Mouse (Mus musculus): ENCODE results near the gene Frmd5.
A peak's percentile ranks its signal among the peaks of the same experiment; 100 is the strongest.

Gene Frmd5

DNA sequence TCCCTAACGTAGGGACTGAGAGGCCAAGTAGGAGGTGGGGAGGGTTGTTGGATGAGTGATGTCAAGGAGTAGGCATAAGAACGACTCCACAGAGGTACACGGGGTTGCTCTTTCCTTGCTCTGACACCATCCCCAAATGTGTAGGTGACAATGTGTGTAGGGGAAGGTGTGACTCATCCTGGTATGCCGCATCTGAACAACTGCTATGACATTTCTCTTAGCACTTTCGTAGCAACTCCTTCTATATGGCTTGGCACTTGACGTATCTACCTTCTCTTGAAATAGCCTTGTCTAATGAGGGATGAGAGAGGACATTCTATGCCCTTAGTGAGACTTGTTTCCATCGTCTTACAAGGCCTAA is 191.7 kb downstream of the Frmd5 start:
- no peak for DNase-seq

DNA sequence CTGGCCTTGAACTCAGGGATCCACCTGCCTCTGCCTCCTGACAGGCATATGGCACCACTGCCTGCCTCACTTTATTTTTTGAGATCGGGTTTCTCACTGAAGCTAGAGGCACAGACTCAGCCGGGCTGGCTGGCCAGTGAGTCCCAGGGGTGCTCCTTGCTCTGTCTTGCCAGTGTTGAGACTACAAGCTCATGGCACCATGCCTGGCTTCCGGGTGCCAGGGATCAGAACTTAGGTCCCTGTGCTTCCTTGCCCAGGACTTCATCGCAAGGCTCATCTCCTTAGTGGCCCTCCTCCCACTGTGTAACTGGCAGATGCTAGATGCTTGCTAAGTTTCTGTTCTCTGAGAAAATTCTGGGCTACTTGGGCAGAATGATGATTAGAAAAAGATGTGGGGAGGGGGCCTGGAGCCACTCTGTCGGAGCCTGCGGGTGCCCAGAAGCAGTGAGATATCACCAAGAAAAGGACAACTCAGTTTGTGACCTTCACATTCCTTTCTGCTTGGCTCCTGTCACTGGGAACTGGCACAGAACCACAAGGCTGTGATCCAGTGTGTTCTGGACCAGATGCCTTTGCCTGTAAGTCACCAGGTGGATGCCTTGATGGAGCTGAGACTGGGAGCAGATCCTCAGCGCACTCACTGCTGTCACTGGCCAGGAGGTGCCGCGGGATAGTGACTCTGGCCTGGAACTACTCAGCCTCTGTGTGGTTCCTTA is 192.2 kb downstream of the Frmd5 start:
- no peak for DNase-seq

DNA sequence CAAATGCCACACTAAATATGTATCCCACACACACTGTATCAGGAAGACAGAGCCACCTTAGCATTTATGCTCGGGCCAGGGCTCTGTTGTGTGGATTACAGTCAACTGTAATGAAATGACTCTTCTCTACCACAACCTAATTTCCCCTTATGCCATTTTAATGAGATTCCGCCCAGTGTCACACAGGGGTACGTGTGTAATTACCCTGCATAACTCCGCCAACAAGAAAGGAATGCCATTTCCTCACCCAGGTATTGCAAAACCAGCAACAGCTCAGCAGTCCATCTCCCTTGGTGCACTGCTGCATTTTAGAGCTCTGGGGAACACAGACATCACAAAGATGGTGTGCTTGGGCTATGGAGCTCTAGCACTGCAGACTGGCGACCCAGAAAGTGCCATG is 194.8 kb downstream of the Frmd5 start:
- DNase-seq = no peak

DNA sequence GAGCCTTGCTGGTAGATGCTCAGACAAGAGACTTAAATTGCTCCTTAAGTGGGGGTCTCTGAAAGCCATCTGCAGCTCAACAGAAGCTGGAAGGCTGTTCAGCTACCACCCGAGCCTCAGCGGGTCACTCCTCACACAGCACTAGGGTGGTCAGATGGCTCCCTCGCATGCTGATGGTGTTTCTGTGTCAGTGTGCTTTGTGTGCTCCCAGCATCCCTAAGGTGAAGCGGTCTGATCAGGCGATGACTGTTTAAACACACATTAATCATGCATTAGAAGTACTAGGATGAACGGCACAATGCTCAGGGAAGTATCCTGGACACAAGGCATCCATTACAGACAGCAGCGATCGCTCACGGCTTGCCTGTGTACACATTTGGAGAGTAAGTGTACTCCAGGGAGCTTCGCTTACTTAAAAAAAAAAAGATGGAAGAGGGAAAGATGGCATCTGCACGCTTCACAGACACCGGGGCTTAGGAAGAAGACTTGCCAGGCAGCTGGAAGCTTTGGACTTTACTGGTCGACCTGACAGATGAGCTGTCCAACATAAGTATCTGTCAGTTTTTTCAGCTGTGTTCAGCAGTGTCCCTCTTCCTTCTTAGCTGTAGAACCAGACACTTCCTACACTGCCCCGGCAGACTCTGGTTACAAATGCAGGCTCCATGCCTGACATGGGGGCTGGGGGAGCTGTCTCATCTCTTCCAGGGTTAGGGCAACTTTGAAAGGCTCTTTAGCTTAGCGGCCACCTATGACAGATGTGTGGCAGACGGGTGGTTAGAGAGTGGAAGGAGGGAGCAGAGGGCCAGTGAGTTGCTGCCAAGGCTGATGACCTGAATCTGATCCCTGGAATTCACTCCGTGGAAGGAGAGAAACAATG is 196.6 kb downstream of the Frmd5 start:
- no peak for DNase-seq

DNA sequence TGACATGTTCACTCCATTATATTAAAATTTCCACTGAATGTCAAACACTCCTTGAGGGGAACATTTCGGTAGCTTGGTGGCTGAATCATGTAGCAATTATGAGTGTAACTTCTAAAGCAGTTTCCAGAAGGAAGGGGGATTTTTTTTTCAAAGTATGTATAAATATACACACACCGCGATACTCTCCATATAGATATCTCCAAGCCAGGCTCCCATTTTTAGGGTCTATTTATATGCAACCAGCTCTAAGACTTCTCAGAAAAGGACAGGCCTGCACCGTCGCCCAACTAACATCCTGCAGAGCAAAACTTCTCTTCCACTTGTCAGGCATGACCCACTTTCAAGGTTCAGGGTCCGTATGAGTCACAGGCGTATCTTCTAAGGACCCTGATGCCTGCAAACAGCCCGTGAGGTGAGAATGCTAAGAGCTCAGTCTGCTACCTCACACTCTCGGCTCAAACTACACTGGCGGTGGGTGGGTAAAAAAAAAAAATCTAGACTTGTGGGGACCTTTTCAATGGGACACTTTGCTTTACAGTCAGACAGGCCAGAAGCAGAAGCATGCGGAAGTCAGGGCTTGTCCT is 197.7 kb downstream of the Frmd5 start:
- no peak for DNase-seq

DNA sequence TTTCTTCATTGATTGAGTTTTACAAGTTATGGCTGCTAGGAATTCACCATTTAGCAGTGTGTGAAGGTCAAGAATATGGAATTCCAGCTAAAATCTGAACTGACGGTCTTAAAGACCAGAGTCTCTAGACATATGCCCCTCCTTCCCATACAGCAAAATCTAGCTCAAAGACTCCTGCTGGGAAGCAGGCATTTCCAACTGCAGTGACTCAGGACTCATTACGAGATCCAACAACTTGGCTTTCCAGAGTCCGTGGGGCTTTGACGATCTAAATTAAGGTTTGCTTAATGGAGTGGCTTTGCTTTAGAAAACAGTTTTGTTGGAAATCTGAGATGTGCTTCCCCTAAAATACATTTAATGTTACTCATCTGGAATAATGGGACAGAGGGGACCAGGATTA is 204.5 kb downstream of the Frmd5 start:
- DNase-seq = no peak

DNA sequence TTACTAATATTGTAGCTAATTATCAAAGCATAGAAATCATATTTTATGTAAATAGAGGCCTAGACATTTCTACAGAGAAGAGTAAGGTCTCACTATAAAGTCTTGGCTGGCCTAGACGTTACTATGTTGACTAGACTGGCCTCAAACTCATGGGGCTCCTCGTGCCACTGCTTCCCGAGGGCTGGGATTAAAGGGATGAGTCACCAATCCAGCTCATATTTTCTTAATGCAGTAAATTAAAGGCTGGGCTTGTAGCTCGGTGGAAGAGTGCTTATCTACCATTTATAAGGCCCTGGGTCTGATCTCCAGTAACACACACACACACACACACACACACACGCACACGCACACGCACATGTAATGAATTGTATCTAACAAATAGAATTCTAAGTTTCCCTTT is 205.3 kb downstream of the Frmd5 start:
- DNase-seq = no peak

DNA sequence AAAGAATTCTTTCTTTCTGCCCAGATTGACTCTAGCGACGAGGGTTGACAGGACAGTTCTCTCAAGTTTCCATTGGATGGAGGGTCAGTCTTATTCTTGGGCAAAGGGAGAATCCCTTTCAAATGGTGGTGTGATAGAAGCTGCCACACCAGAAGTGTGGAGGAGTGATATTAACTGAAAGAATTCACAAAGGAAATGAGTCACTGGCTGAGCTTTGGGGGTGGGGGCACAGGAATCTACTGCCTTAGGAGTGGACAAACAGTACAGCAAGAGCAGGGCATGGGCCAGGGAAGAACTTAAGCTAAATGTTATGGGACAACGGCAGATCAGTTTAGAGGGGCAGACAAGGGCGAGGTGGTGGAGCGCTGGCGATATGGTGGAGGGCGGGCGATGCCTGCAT is 206.2 kb downstream of the Frmd5 start:
- no peak for DNase-seq

DNA sequence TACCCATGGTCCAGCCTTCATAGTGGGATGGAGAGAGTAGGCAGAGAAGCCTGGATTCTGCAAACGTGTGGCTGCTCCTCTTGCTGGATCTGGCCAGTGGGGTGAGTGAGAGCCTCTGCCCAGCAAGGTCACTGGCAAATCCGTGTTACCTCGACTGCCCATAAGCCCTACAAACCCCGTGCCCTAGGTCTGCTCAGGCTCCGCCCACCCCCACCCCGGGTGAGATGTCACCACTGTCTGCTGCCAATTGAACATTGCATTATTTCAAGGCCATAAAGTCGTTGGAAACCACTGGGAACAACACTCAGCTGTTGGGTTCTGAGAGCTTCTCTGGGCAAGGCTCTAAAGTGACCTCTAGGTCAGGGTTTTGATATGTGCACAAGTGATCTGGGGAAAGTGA is 208.6 kb downstream of the Frmd5 start:
- DNase-seq = no peak

DNA sequence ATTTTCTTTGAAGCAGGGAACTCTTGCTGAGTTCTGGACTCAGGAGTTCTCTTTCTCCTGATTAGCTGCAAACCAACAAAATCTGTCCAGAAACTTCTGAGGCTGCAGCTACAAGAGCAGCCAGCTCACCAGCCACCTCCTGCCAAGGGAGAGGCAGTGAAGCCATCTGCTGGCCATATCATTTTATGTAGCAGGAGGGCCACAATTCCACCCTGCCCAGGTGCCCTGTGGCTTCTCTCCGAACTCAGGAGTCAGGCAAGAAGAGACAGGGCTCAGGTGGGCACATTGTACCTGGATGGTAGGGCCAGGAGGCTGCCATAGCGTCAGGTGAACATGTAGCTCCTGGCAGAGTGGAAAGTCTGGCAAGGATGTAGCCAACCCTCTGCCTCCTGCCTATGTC is 210.3 kb downstream of the Frmd5 start:
- DNase-seq = no peak

DNA sequence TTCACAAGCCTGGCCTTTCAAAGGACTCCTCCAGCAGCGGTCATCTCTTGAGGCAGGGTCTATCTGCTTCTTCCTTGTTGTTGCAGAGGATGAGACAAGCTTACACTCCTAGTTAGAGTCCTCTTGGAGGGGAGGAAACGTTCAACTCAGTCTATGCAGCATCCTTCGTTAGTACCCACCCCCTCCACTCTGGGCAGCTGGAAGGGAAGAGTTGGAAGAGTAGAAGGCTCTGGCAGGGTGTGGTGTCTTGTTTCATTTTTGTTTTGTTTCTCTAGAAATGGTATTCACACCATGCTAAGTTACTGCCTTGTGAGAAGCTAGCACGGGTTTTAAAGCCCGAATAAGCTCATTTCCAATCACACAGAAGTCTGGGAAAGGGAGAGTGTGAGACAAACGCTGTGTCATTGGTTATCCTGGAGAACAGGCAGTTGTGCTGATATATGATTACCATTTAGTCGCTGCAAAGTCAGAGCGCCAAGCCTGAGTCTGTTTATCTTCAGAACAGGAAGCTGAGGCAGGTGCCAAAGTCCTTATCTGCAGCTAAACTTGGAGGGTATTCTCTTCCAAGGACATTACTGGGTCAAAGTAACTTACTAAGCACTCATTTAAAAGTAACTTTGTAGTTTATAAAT is 212.1 kb downstream of the Frmd5 start:
- no peak for DNase-seq

DNA sequence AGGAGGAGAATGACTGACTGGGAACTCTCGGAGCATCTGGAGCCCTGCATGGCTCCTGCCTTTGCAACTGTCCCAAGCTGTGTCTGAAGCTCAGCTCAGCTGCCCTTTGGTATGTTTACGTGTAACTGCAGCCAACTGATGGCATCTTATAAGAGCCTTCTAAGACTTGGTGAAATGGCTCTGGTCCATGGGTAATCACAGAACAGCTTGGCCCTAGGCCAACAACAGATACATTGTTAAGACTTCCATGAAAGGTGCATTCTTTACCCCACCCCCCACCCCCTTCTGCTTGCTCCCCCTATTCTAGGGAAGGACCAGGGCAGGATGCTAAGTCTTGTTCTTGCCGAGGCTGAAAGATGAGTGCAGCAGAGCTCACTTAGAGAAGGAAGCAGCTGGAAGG is 212.8 kb downstream of the Frmd5 start:
- no peak for DNase-seq

DNA sequence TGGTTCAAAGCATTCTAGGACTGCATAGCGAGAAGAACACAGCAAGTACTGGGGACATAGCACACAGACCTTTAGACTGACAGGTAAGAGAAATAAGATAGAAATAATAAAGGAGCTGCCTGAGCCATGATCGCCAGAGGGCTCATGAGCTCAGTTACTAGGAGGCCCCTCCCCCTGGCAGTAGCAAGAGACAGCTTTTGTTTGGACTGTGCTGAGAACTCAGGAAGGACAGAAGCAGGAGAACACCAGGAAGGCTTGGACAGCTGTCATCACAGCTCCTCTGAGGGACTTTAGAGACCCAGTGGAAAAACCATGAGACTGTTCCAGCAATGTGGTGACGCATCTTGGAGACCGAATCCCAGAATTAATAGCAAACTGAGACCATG is 218.6 kb downstream of the Frmd5 start:
- no peak for DNase-seq

DNA sequence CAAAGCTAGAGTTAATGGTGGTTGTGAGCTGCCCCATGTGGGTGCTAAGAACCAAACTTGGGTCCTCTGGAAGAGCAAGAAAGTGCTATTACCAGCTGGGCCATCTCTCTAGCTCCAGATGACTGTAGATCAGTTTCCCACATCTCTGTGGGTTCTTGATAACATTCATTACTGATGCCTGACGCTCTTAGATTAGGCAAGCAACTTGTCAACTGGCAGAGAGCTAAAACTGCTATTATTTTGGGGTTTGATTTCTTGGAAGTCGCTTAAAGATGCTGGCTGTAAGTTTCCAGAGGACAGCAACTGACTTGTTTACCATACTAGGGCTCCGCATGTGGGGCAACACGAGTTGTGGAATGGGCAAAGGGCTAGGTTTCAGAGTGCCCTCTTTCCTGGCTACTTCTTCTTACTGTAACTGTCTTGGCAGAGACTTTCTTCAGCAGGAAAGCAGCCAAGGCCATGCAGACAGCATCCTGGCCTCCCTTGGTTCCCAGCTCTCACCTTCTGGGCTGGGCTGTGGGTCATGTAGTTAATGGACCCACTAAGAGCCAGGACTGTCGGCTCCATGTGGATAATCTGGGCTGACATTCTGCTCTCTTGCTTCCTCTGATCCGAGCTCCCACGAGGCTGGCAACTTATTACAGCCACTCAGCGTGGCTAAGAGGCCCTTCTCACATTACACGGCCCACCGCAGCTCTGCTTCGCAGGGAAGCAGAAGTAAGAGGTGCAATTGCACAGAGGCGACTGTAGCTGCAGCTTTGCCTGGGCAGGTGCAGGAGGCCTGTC is 219.2 kb downstream of the Frmd5 start:
- DNase-seq = no peak

DNA sequence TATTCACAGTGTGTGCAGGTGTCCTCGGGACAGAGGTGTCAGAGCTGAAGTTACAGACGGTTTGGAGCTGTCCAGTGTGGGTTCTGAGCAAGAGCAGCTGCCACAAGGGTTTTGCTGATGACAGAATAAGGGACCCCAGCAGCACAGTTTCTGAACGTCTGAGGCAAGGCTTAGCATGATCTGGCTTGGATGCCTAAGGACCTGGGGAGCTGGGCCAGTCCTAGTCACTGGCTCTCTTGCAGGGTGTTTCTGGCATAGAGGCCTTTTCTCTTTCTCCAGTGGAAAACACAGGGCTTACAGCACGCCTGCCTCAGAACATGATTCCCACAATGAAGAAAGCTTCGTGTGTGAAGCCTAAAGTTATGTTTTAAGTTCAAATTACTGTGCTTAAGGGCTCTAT is 222.2 kb downstream of the Frmd5 start:
- DNase-seq = no peak

DNA sequence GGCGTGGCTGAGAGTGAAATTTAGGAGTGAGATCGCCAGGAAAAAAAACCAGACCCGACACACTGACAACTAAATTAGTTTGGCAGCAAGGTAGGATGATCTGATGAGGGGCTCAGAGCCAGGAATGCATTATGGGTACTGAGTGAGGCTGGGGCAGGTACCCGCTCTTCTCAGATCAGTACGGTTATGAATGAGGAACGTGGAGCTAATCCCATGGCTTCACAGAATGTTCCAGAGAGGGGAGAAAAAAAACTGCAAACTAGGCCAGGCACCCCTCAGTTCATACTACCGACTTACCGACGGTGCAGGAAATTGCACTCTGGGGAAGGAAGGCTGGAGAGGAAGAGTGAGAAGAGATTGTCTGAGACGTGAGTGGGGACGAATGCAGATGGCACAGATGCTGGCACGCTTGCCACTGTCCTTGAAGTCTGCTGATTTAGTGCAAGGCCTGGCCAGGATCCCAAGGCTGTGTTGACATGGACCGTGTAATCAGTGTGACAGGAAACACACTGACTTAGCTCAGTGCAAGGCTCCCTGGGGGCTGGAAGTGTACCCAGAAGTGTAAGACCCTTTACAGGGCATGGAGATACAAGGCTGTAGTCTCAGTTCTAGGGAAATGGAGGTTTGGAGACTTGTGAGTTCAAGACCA is 223.3 kb downstream of the Frmd5 start:
- DNase-seq = no peak

DNA sequence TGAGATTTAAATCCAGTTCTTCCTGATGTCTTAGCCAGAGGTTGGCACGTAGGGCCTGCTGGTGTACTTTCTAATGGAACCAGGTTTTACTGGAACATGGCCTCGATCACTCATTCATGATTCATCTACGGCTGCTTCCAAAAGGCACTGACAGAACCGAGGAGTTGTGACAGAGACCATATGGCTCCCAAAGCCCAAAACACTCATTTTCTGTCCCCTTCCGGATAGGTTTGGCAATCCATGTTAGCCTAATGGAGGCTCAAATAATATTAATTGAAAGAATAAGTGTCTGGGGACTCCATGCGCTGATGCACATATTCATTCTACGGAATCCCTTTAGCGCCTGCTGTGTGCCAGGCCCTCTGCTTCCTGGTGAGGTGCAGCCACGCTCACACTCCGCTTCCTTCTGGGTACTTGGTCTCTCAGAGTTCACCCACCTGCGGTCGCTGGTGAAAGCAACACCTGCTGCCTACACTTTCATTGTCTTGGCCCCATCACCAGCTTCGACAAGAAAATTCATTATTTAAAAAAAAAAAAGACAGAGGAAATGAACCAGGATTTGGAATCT is 224.0 kb downstream of the Frmd5 start:
- DNase-seq = no peak

DNA sequence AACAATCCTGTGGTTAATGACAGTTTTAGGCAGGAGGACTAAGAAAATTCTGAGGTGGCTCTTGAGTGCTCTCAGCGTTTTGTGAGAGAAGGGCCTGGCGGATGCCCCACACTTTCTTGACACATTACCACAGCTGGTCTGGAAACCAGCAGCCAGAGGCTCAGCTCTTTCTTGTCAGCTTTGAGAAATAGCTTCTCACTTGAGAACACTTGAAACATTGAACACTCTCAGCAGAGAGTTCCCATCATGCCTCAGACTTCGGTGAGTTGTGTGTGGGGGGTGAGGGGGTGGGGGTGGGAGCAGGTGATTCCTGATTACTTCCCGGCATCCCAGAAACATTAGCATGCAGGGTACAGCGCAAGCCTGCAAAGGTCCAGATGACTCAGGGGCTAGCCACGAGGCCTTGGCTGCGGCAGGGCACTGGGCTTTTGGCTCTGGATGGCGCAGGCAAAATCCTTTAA is 231.1 kb downstream of the Frmd5 start:
- no peak for DNase-seq

DNA sequence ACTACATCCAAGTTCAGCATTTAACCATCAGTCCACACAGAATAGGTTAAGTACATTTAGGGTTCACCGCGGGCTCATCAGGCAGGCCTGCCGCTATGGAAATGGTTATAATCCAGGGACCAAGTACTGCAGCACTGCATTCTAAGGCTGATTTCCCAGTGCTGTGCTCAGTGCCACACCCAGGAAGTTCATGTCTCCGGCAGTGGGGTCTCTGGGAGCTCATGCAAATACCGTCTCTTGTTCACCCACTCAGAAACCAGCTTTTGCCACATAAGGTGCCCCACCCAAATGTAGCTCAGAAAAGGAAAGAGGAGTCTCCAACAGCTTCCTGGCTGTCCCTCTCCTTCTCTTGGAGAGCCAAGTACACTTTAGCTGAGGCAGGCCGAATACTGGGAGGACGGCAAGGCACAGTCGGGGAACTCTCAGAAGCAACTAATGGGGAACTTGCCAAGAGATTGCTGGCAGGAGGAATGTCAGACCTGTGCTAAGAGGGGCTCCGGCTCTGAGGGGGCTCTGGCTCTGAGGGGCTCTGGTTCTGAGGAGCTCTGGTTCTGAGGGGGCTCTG is 232.7 kb downstream of the Frmd5 start:
- DNase-seq = no peak

DNA sequence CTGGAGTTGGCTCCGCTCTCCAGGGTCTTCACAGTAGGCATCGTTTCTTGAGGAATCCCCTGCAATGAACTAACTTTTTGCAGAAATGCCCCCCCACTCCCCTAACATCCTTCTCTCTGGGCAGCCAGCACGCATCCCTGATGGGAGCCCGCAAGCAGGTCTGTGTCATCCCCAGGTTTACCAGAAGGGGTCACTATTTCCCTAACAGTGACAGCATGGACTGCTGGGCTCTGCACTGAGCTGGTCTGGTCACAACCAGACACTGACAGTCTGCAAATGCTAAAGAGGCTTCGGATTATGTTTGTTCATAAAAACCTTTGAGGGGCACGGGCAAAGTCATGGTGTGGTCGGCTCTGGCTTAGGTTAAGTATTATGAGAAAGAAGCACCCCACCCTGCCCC is 235.1 kb downstream of the Frmd5 start:
- peak; percentile 21 to 26 for DNase-seq

DNA sequence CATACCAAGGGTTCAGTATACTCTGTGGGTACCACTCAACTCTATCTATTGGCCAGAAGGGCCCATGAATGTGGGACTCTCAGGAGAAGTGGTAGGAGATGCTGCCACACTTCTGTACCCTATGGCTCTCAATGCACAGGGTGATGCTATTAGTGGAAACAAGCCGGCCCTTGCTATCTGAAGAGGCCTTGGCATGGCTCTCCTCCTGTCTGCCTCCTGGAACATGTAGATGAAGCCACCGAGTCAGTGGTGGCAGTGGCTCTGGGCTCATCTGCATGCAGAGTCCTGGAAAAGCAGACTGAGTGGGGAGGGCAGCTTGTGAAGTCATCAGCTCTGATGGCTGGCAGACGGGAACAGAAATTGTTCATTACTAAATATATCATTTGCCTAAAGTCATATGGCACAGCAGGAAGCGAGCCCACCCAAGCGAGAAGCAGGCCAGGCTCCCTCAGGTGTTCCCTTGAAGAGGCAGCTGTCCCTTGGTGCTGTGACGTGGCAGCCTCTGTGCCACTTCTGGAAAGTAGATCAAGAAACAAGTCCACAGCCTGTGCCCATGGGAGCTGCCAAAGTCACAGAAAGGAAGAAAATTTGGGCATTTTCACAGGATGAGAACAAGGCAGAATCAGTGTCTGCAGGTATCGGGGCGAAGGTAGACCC is 235.8 kb downstream of the Frmd5 start:
- DNase-seq = no peak
